Mouse (Mus musculus) lung, embryonic 14.5 days (tissue): Measurements from ENCODE around the gene Fgfr2. TPM values are rescaled to one million over a fixed set of nuclear protein-coding genes. Genes with fewer than 3 reads are reported as not detected.
A peak's percentile ranks its signal among the peaks of the same experiment; 100 is the strongest.

Experiments
- ATAC-seq: fragments of 200-750 bp; cut with Nextera tagmentation; 2 replicates; pipeline ENCODE4 v1.8.0; 2017; ENCODE audit warnings: mild to moderate bottlenecking, moderate TSS enrichment, moderate library complexity; ENCODE audit not compliant: insufficient read depth
- DNase-seq: peaks from one replicate; pipeline ENCODE4 v3.0.0-alpha.2; 2015
- H3K27ac ChIP-seq: fragments of 300-500 bp; sonication (generic); 2 replicates; pipeline ENCODE4 v1.5.1; 2014; ENCODE audit warnings: low read depth, mild to moderate bottlenecking, moderate library complexity
- H3K27me3 ChIP-seq: fragments of 300-500 bp; sonication (generic); 2 replicates; pipeline ENCODE4 v1.6.1; 2014; ENCODE audit warnings: low read length, control low read depth; ENCODE audit not compliant: insufficient read depth
- H3K36me3 ChIP-seq: fragments of 300-500 bp; sonication (generic); 2 replicates; pipeline ENCODE4 v1.6.1; 2014; ENCODE audit warnings: control low read depth; ENCODE audit not compliant: insufficient read depth
- H3K4me1 ChIP-seq: fragments of 300-500 bp; sonication (generic); 2 replicates; pipeline ENCODE4 v1.6.1; 2014; ENCODE audit warnings: antibody characterized with exemption, control low read depth; ENCODE audit not compliant: insufficient read depth
- H3K4me2 ChIP-seq: fragments of 300-500 bp; sonication (generic); 2 replicates; pipeline ENCODE4 v1.6.1; 2014; ENCODE audit warnings: mild to moderate bottlenecking
- H3K4me3 ChIP-seq: fragments of 300-500 bp; sonication (generic); 2 replicates; pipeline ENCODE4 v1.5.1; 2014; ENCODE audit warnings: low read depth, low read length
- H3K9ac ChIP-seq: fragments of 300-500 bp; sonication (generic); 2 replicates; pipeline ENCODE4 v1.6.1; 2014
- H3K9me3 ChIP-seq: fragments of 300-500 bp; sonication (generic); 2 replicates; pipeline ENCODE4 v1.6.1; 2016; ENCODE audit warnings: low read depth, low read length, control low read depth
- CTCF ChIP-seq: IDR thresholded peaks from 2 replicates; pipeline ENCODE4 v1.5.1; 2016; ENCODE audit warnings: antibody characterized with exemption, low read depth
- WGBS: fragments of 180-500 bp; shearing (Covaris S2); extraction: QIAGEN DNeasy Blood & Tissue Kit; methylation state at CpG from one replicate; pipeline ENCODE4 v1.1.7; 2014; 5-methylcytosine and 5-hydroxymethylcytosine counted together
- polyA plus RNA-seq: library from polyadenylated mRNA; unstranded; fragments of >200 nt; fragmentation: Nextera tagmentation; extraction: Ambion mirVana; gene quantifications from 2 replicates; pipeline ENCODE4 v1.2.1, GENCODE M21; 2014

Gene Fgfr2
- polyA plus RNA-seq, 1 experiment from 2014 or later = 179 TPM

GRCm38 (mm10) chr7:130862501-130862900 is 2260.6 kb downstream of the Fgfr2 start:
- no peak overlapping the region for H3K9ac ChIP-seq
- no peaks in the 10 kb centered on the region for H3K36me3 ChIP-seq
- 47% methylated on average over 1 of the region's 1 CpGs for WGBS
- H3K9me3 ChIP-seq = no peaks in the 10 kb centered on the region
- peaks cover 10% of the 10 kb centered on the region for H3K4me1 ChIP-seq
- no peak for DNase-seq
- H3K27me3 ChIP-seq = no peaks in the 10 kb centered on the region
- H3K27ac ChIP-seq = no peak overlapping the region
- H3K4me3 ChIP-seq = no peak overlapping the region
- H3K4me2 ChIP-seq = no peak overlapping the region
- no peak for TF ChIP-seq CTCF
- ATAC-seq = no peak

- no peak for ATAC-seq
- H3K9ac ChIP-seq = no peak overlapping the region
- H3K4me3 ChIP-seq = no peak overlapping the region
- peak; percentile 44 for DNase-seq
- 43% methylated on average over 11 of the region's 11 CpGs for WGBS
- H3K27me3 ChIP-seq = no peaks in the 10 kb centered on the region
- peak overlapping the region; percentile 43; the same call in 1 of the 2 replicates for H3K27ac ChIP-seq
- H3K4me2 ChIP-seq = no peak overlapping the region
- H3K4me1 ChIP-seq = peaks cover 7% of the 10 kb centered on the region
- H3K9me3 ChIP-seq = no peaks in the 10 kb centered on the region
- no peaks in the 10 kb centered on the region for H3K36me3 ChIP-seq
- no peak for TF ChIP-seq CTCF
These were observed 2262.4 kb downstream of the Fgfr2 start for GRCm38 (mm10) chr7:130860721-130861142.

DNA sequence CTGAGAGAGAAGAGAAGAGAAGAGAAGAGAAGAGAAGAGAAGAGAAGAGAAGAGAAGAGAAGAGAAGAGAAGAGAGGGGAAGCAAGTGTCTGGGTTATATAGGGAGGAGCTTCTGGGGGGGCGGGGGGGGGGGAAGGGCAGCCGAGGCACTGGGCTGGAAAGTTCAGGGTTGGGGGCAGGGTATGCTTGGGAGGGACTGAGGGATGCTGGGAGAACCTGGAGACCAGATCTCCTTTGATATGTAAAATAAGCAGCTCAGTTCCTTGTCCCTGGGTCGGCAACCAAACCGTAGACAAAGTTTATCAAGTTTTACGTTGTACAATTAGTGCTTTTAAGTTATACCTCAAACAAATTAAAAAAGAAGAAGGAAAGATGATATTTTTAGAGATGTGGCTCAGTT is 2263.2 kb downstream of the Fgfr2 start:
- no peak for TF ChIP-seq CTCF
- no peaks in the 10 kb centered on the region for H3K9me3 ChIP-seq
- H3K4me3 ChIP-seq = no peak overlapping the region
- H3K27me3 ChIP-seq = no peaks in the 10 kb centered on the region
- H3K4me1 ChIP-seq = peaks cover 7% of the 10 kb centered on the region
- DNase-seq (no peak), ATAC-seq (no peak)
- H3K27ac ChIP-seq = no peak overlapping the region
- no peak overlapping the region for H3K9ac ChIP-seq
- 39% methylated on average over 5 of the region's 5 CpGs for WGBS
- no peak overlapping the region for H3K4me2 ChIP-seq
- H3K36me3 ChIP-seq = no peaks in the 10 kb centered on the region

- Histone ChIP-seq H3K4me1 (peaks cover 7% of the 10 kb centered on the region), H3K4me3 (no peak overlapping the region), H3K4me2 (no peak overlapping the region), H3K9ac (no peak overlapping the region), H3K27ac (no peak overlapping the region), H3K36me3 (no peaks in the 10 kb centered on the region), H3K9me3 (no peaks in the 10 kb centered on the region), H3K27me3 (no peaks in the 10 kb centered on the region)
- WGBS = 66% methylated on average over 6 of the region's 6 CpGs
- no peak for TF ChIP-seq CTCF
- no peak for ATAC-seq
- DNase-seq = no peak
These were observed 2265.2 kb downstream of the Fgfr2 start for GRCm38 (mm10) chr7:130857973-130858372.

GRCm38 (mm10) chr7:130855681-130856080 is 2267.5 kb downstream of the Fgfr2 start:
- Histone ChIP-seq H3K27ac (no peak overlapping the region), H3K9ac (no peak overlapping the region), H3K4me1 (peaks cover 3% of the 10 kb centered on the region; the same call in 1 of the 2 replicates), H3K9me3 (no peaks in the 10 kb centered on the region), H3K4me2 (no peak overlapping the region), H3K36me3 (no peaks in the 10 kb centered on the region), H3K27me3 (no peaks in the 10 kb centered on the region), H3K4me3 (no peak overlapping the region)
- no peak for TF ChIP-seq CTCF
- no peak for ATAC-seq
- no peak for DNase-seq
- 25% methylated on average over 3 of the region's 3 CpGs for WGBS

DNA sequence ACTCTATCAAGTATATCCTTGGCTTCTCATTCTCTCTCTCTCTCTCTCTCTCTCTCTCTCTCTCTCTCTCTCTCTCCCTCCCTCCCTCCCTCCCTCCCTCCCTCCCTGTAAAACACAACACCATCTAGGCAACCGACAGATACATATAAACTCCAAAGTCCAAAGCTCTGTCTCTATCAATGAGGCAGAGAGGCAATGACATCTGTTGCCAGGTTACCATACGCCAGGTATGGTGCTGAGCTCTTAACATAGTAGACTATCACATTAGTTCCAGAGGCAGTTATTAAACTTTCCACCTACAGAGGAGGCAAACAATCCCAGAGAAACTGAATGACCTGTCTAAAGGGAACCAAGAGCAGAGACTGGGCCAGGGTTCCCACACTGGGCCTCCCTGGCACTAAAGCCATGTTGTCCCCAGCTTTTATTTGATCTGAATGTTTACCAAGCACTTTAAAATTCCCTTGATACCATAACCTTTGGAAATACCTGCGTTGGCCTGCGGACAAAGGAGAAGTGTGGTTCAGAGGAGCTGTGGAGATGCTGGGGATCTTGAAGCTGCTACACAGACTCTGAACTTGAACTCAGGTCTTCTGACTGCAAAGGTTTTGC is 2268.4 kb downstream of the Fgfr2 start:
- no peak overlapping the region for H3K4me2 ChIP-seq
- no peaks in the 10 kb centered on the region for H3K27me3 ChIP-seq
- H3K4me3 ChIP-seq = no peak overlapping the region
- DNase-seq (peak; percentile 43), ATAC-seq (peak; percentile 74; the same call in 1 of the 2 replicates)
- whole genome bisulfite sequencing = 68% methylated on average over 4 of the region's 4 CpGs
- no peak overlapping the region; the same call in 1 of the 2 replicates for H3K27ac ChIP-seq
- no peak overlapping the region for H3K9ac ChIP-seq
- no peaks in the 10 kb centered on the region for H3K9me3 ChIP-seq
- no peak for TF ChIP-seq CTCF
- no peaks in the 10 kb centered on the region for H3K36me3 ChIP-seq
- no peaks in the 10 kb centered on the region; the same call in 1 of the 2 replicates for H3K4me1 ChIP-seq

GRCm38 (mm10) chr7:130847164-130847718 is 2275.9 kb downstream of the Fgfr2 start:
- no peak for TF ChIP-seq CTCF
- Histone ChIP-seq H3K4me3 (no peak overlapping the region), H3K9me3 (no peaks in the 10 kb centered on the region), H3K4me2 (no peak overlapping the region), H3K9ac (no peak overlapping the region), H3K4me1 (no peaks in the 10 kb centered on the region), H3K27me3 (no peaks in the 10 kb centered on the region), H3K36me3 (no peaks in the 10 kb centered on the region), H3K27ac (no peak overlapping the region)
- 64% methylated on average over 17 of the region's 17 CpGs for WGBS
- ATAC-seq (no peak), DNase-seq (no peak)
